Mouse (Mus musculus): ENCODE results near the gene Itpka.
A peak's percentile ranks its signal among the peaks of the same experiment; 100 is the strongest.

Gene Itpka

GRCm38 (mm10) chr2:119758101-119758843, 16.1 kb downstream of the Itpka start:
- peak; percentile 50 for DNase-seq

GRCm38 (mm10) chr2:119758844-119759835, 17.0 kb downstream of the Itpka start:
- DNase-seq = peak; percentile 67

- DNase-seq = no peak
These were observed 18.1 kb downstream of the Itpka start, which contains the start of gene Ltk for GRCm38 (mm10) chr2:119760251-119760650. Ltk (minus strand) TSS chr2:119760431.

- no peak for DNase-seq
These were observed 20.1 kb downstream of the Itpka start for GRCm38 (mm10) chr2:119762276-119762675.

- DNase-seq = no peak
These were observed 21.8 kb downstream of the Itpka start for GRCm38 (mm10) chr2:119763924-119764323.

GRCm38 (mm10) chr2:119767246-119767645, 25.1 kb downstream of the Itpka start:
- DNase-seq = peak; percentile 29

- peak; percentile 86 for DNase-seq
These were observed 45.2 kb downstream of the Itpka start, which contains the start of gene Rpap1 for GRCm38 (mm10) chr2:119787206-119787883. Rpap1 (minus strand) TSS chr2:119787537.

GRCm38 (mm10) chr2:119789996-119790395, 47.9 kb downstream of the Itpka start:
- no peak for DNase-seq

GRCm38 (mm10) chr2:119797279-119797783, 55.2 kb downstream of the Itpka start, which contains the start of gene Tyro3:
Tyro3 (plus strand) TSS chr2:119797733.
- no peak for DNase-seq

- peak; percentile 39 for DNase-seq
These were observed 56.2 kb downstream of the Itpka start for GRCm38 (mm10) chr2:119798246-119798927.

GRCm38 (mm10) chr2:119799181-119799960, 57.2 kb downstream of the Itpka start:
- DNase-seq = peak; percentile 51

- DNase-seq = peak; percentile 63
These were observed 57.9 kb downstream of the Itpka start for GRCm38 (mm10) chr2:119799961-119800550.

Data from thymus, postnatal 25 days (tissue).